Mouse (Mus musculus): ENCODE measurements at regions not wholly inside any gene's neighbourhood (a gene's known extent, or its start where the extent isn't known, plus 50 kb on each side); places are given as distances from the start of the nearest gene placed in this dataset.

GRCm38 (mm10) chr4:54837326-54837725, 107.5 kb upstream of the Zfp462 start:
- TF ChIP-seq CTCF (IDR thresholded peaks at IDR 0.05; ENCODE audit: low read depth) (no peak), EP300 (IDR thresholded peaks at IDR 0.05; ENCODE audit: low read depth) (no peak)

Measured in liver, postnatal 0 days (tissue).